Mouse (Mus musculus) MEL (cell line): ENCODE data around the gene Rab28. TPM values are rescaled to one million over a fixed set of nuclear protein-coding genes. Genes with fewer than 3 reads are reported as not detected.

Experiments used
- DNase-seq: peaks from one replicate; pipeline ENCODE4 v3.0.0; 2011; ENCODE audit warnings: low read depth, low spot score
- H3K27ac ChIP-seq: 2 replicates; pipeline ENCODE4 v1.5.1; 2012; ENCODE audit warnings: low read depth, mild to moderate bottlenecking, control low read depth, low read length, moderate library complexity; ENCODE audit not compliant: control insufficient read depth
- H3K27me3 ChIP-seq, 2 experiments: fragments of 150-350 bp in 1 of 2; sonication (generic) in 1 of 2; 2 replicates each; pipeline ENCODE4 v1.6.1; 2012; ENCODE audit warnings: low read length in 2 of 2, mild to moderate bottlenecking in 2 of 2, improper control_type of control experiment in 1 of 2, moderate library complexity in 1 of 2; ENCODE audit not compliant: insufficient read depth in 2 of 2, control insufficient read depth in 1 of 2
- H3K36me3 ChIP-seq, 2 experiments: 2 replicates each; pipeline ENCODE4 v1.6.1; 2012 to 2014; ENCODE audit warnings: low read length in 2 of 2, improper control_type of control experiment in 1 of 2, inconsistent platforms in 1 of 2, mild to moderate bottlenecking in 1 of 2; ENCODE audit not compliant: insufficient read depth in 2 of 2, control insufficient read depth in 1 of 2
- H3K4me1 ChIP-seq, 2 experiments: fragments of 150-350 bp in 1 of 2; sonication (generic) in 1 of 2; 2 replicates each; pipeline ENCODE4 v1.6.1; 2012; ENCODE audit warnings: low read length in 2 of 2, improper control_type of control experiment in 1 of 2, mild to moderate bottlenecking in 1 of 2; ENCODE audit not compliant: insufficient read depth in 2 of 2, control insufficient read depth in 1 of 2
- H3K4me3 ChIP-seq, 2 experiments: fragments of 150-350 bp in 1 of 2; sonication (generic) in 1 of 2; 2 replicates each; pipeline ENCODE4 v1.5.1; 2012; ENCODE audit warnings: low read depth in 2 of 2, low read length in 2 of 2, mild to moderate bottlenecking in 2 of 2, moderate library complexity in 2 of 2, control low read depth in 1 of 2, improper control_type of control experiment in 1 of 2; ENCODE audit not compliant: control insufficient read depth in 1 of 2, insufficient read depth in 1 of 2
- H3K79me2 ChIP-seq: 2 replicates; pipeline ENCODE4 v1.6.1; 2012; ENCODE audit warnings: mild to moderate bottlenecking, low read length, moderate library complexity; ENCODE audit not compliant: control insufficient read depth, poor library complexity, insufficient read depth
- H3K9ac ChIP-seq: 2 replicates; pipeline ENCODE4 v1.6.1; 2012; ENCODE audit warnings: low read depth, mild to moderate bottlenecking, control low read depth, low read length, moderate library complexity; ENCODE audit not compliant: control insufficient read depth, poor library complexity, severe bottlenecking
- H3K9me3 ChIP-seq: fragments of 150-350 bp; sonication (generic); replicated peaks from 2 replicates; pipeline ENCODE4 v1.6.1; 2012; ENCODE audit warnings: mild to moderate bottlenecking, low read length, improper control_type of control experiment, moderate library complexity; ENCODE audit not compliant: insufficient read depth
- CHD2 ChIP-seq: IDR thresholded peaks from 2 replicates; pipeline ENCODE4 v1.6.1; 2011; ENCODE audit warnings: low read length, improper control_type of control experiment
- E2F4 ChIP-seq: IDR thresholded peaks from 2 replicates; pipeline ENCODE4 v1.6.1; 2011; ENCODE audit warnings: low read depth, low read length, improper control_type of control experiment, borderline replicate concordance
- ELF1 ChIP-seq: IDR thresholded peaks from 2 replicates; pipeline ENCODE4 v1.6.1; 2014; ENCODE audit warnings: low read depth, mild to moderate bottlenecking, inconsistent platforms, low read length, improper control_type of control experiment, moderate library complexity
- GABPA ChIP-seq: IDR thresholded peaks from 2 replicates; pipeline ENCODE4 v1.6.1; 2012; ENCODE audit warnings: low read depth, mild to moderate bottlenecking, inconsistent platforms, low read length, improper control_type of control experiment, moderate library complexity
- GATA1 ChIP-seq: IDR thresholded peaks from 2 replicates; pipeline ENCODE4 v1.6.1; 2011; ENCODE audit warnings: low read depth, low read length, improper control_type of control experiment
- JUND ChIP-seq: IDR thresholded peaks from 2 replicates; pipeline ENCODE4 v1.6.1; 2011; ENCODE audit warnings: low read depth, mild to moderate bottlenecking, improper control_type of control experiment, low read length
- MAFK ChIP-seq: IDR thresholded peaks from 2 replicates; pipeline ENCODE4 v1.6.1; 2011; ENCODE audit warnings: low read depth, mild to moderate bottlenecking, low read length, improper control_type of control experiment, borderline replicate concordance
- POLR2AphosphoS5 ChIP-seq: IDR thresholded peaks from 2 replicates; pipeline ENCODE4 v1.6.1; 2012; ENCODE audit warnings: low read depth, borderline replicate concordance, mild to moderate bottlenecking, inconsistent platforms, low read length, moderate library complexity, mixed read lengths
- RCOR1 ChIP-seq: IDR thresholded peaks from 2 replicates; pipeline ENCODE4 v1.6.1; 2012; ENCODE audit warnings: low read depth, mild to moderate bottlenecking, inconsistent platforms, low read length, improper control_type of control experiment
- SIN3A ChIP-seq: IDR thresholded peaks from 2 replicates; pipeline ENCODE4 v1.6.1; 2012; ENCODE audit warnings: low read length, improper control_type of control experiment, inconsistent platforms
- TAL1 ChIP-seq: IDR thresholded peaks from 2 replicates; pipeline ENCODE4 v1.6.1; 2012; ENCODE audit warnings: mild to moderate bottlenecking, inconsistent platforms, low read length, moderate library complexity, mixed read lengths
- UBTF ChIP-seq: IDR thresholded peaks from 2 replicates; pipeline ENCODE4 v1.6.1; 2012; ENCODE audit warnings: low read depth, mild to moderate bottlenecking, inconsistent platforms, low read length, improper control_type of control experiment, moderate library complexity, borderline replicate concordance; ENCODE audit not compliant: insufficient read depth
- USF1 ChIP-seq: IDR thresholded peaks from 2 replicates; pipeline ENCODE4 v1.6.1; 2014; ENCODE audit warnings: low read depth, mild to moderate bottlenecking, inconsistent platforms, low read length, improper control_type of control experiment, moderate library complexity
- polyA plus RNA-seq, 2 experiments: library from polyadenylated mRNA; stranded (reverse) in 1 of 2; unstranded in 1 of 2; fragments of >175 nt in 1 of 2; fragments of >200 nt in 1 of 2; gene quantifications; 2 replicates each; pipeline versions ENCODE4 v1.2.1 to v1.2.4; 2012; ENCODE audit warnings: low replicate concordance in 2 of 2, low read depth in 1 of 2; ENCODE audit not compliant: insufficient read length in 2 of 2, insufficient read depth in 1 of 2, missing spikeins in 1 of 2
- total RNA-seq: library from RNA; depleted of rRNA; stranded (reverse); fragments of 300-350 nt; gene quantifications from 2 replicates; pipeline ENCODE4 v1.2.3, GENCODE M21; 2012

Gene Rab28
- total and polyA plus RNA-seq, 3 experiments = 66.5 to 66.7 TPM; not detected in 1

DNA sequence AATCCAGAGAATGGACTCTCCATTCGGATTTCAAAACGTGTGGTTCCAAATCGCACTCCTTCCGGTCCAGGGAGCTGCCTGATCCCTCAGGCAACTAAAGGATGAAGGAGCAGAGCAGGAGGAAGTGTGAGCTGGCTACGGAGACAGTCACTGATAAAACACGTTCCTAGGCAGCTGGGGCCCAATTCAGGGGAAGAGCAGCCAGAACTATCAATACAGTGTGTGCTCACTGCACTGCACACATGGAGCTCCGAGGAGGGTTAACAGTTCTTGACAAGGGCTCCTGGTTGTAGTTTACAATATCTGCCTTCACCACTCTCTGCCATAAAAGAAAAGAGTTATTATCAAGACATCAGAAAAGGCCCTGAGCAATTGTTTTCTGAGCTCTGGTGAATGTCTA is 82.4 kb downstream of the Rab28 start (continued):
- TF ChIP-seq UBTF = no peak
- TF ChIP-seq, all 39 proteins: peak for 0

DNA sequence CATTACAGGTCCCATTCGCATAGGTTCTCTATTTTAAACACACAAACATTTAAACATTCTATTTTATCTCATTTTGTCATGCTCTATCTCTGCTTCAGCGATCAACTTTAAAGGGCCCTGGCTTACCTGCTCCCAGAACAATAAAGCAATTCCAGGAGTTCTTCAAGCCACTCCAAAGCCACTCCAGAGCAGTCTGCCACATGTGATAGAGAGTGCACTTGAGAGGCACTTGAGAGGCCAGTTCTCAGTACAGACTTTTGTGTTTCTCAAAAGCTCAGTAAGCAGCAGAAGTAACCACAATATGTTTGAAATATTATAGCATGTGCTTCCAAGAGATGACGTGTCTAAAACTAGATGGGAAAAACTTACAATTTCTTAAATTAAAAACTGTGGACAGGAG is 86.2 kb downstream of the Rab28 start:
- Histone ChIP-seq H3K9me3 (no peaks in the 10 kb centered on the region), H3K27ac (no peak overlapping the region), H3K36me3 (peaks cover 0 to 6% of the 10 kb centered on the region in 2 experiments; a peak in 1 of 4 replicates), H3K4me1 (no peaks in the 10 kb centered on the region)
- DNase-seq = no peak
- TF ChIP-seq ELF1 (no peak), E2F4 (no peak), MAFK (no peak), CHD2 (no peak), GATA1 (no peak), JUND (no peak), TAL1 (no peak), GABPA (no peak), SIN3A (no peak), POLR2AphosphoS5 (no peak), USF1 (no peak), RCOR1 (no peak), UBTF (no peak)
- TF ChIP-seq, all 39 proteins: peak for 0
- H3K4me3 ChIP-seq = no peak overlapping the region
- no peaks in the 10 kb centered on the region for H3K27me3 ChIP-seq
- no peak overlapping the region for H3K9ac ChIP-seq
- H3K79me2 ChIP-seq = no peaks in the 10 kb centered on the region

GRCm38 (mm10) chr5:41618966-41619365 is 89.0 kb downstream of the Rab28 start:
- no peaks in the 10 kb centered on the region for H3K9me3 ChIP-seq
- no peaks in the 10 kb centered on the region for H3K36me3 ChIP-seq
- H3K4me1 ChIP-seq = no peaks in the 10 kb centered on the region
- no peak for TF ChIP-seq E2F4
- TF ChIP-seq, all 39 proteins: peak for 0
- Histone ChIP-seq H3K27me3 (no peaks in the 10 kb centered on the region), H3K27ac (no peak overlapping the region), H3K4me3 (no peak overlapping the region), H3K79me2 (no peaks in the 10 kb centered on the region), H3K9ac (no peak overlapping the region)
- DNase-seq = no peak
